Mouse (Mus musculus) bone marrow macrophage, adult 2 months (primary cell): ENCODE data around the gene Ube2h. TPM values are rescaled to one million over a fixed set of nuclear protein-coding genes. Genes with fewer than 3 reads are reported as not detected.
A peak's percentile ranks its signal among the peaks of the same experiment; 100 is the strongest.

Experiments
- H3K27ac ChIP-seq: 2 replicates; pipeline ENCODE4 v1.5.1; 2012; ENCODE audit warnings: low read depth, low read length; ENCODE audit not compliant: insufficient read depth
- H3K4me1 ChIP-seq: 2 replicates; pipeline ENCODE4 v1.6.1; 2012; ENCODE audit warnings: low read length; ENCODE audit not compliant: control insufficient read depth, insufficient read depth
- H3K4me3 ChIP-seq: 2 replicates; pipeline ENCODE4 v1.5.1; 2012; ENCODE audit warnings: mild to moderate bottlenecking, low read length, moderate library complexity; ENCODE audit not compliant: insufficient read depth
- CTCF ChIP-seq: IDR thresholded peaks from 2 replicates; pipeline ENCODE4 v1.5.1; 2012; ENCODE audit warnings: low read depth, mild to moderate bottlenecking, low read length, moderate library complexity
- POLR2A ChIP-seq: IDR thresholded peaks from 2 replicates; pipeline ENCODE4 v1.6.1; 2012; ENCODE audit warnings: mild to moderate bottlenecking, low read depth, low read length, borderline replicate concordance
- polyA plus RNA-seq: library from polyadenylated mRNA; stranded (reverse); fragments of >200 nt; gene quantifications from 2 replicates; pipeline ENCODE4 v1.2.4, GENCODE M21; 2012; ENCODE audit not compliant: missing spikeins, insufficient read depth, insufficient read length

Gene Ube2h
- polyA plus RNA-seq, 1 experiment = 39.4 TPM

- Histone ChIP-seq H3K4me1 (peaks cover 16% of the 10 kb centered on the region), H3K4me3 (no peak overlapping the region), H3K27ac (0 out of 2 replicates have a peak overlapping the region, but pooled peaks have one; percentile 21)
- TF ChIP-seq POLR2A (no peak), CTCF (no peak)
These were observed 75.4 kb downstream of the Ube2h start for GRCm38 (mm10) chr6:30228921-30229320.

GRCm38 (mm10) chr6:30228353-30228752 lies 76.0 kb downstream of the Ube2h start:
- H3K4me1 ChIP-seq = peaks cover 16% of the 10 kb centered on the region
- no peak overlapping the region for H3K27ac ChIP-seq
- no peak for TF ChIP-seq POLR2A
- no peak for TF ChIP-seq CTCF
- H3K4me3 ChIP-seq = no peak overlapping the region

- Histone ChIP-seq H3K27ac (no peak overlapping the region), H3K4me3 (no peak overlapping the region), H3K4me1 (peaks cover 16% of the 10 kb centered on the region)
- no peak for TF ChIP-seq POLR2A
- no peak for TF ChIP-seq CTCF
These were observed 77.2 kb downstream of the Ube2h start for GRCm38 (mm10) chr6:30226971-30227700.

- peaks cover 10% of the 10 kb centered on the region for H3K4me1 ChIP-seq
- TF ChIP-seq POLR2A = no peak
- no peak for TF ChIP-seq CTCF
These were observed 79.6 kb downstream of the Ube2h start for GRCm38 (mm10) chr6:30224693-30225092.

GRCm38 (mm10) chr6:30222321-30222720 lies 82.0 kb downstream of the Ube2h start:
- Histone ChIP-seq H3K4me3 (no peak overlapping the region), H3K27ac (no peak overlapping the region), H3K4me1 (no peaks in the 10 kb centered on the region)
- TF ChIP-seq POLR2A (no peak), CTCF (no peak)

More at GRCm38 (mm10) chr6:30224693-30225092, 79.6 kb downstream of the Ube2h start:
- H3K4me3 ChIP-seq = no peak overlapping the region
- H3K27ac ChIP-seq = no peak overlapping the region

- TF ChIP-seq POLR2A = no peak
- no peak for TF ChIP-seq CTCF
- Histone ChIP-seq H3K4me1 (no peaks in the 10 kb centered on the region), H3K27ac (no peak overlapping the region), H3K4me3 (no peak overlapping the region)
These were observed 86.8 kb downstream of the Ube2h start for GRCm38 (mm10) chr6:30217581-30217980.

GRCm38 (mm10) chr6:30212468-30212867 lies 91.9 kb downstream of the Ube2h start:
- Histone ChIP-seq H3K27ac (no peak overlapping the region), H3K4me1 (no peaks in the 10 kb centered on the region), H3K4me3 (no peak overlapping the region)
- no peak for TF ChIP-seq CTCF
- no peak for TF ChIP-seq POLR2A

- no peak overlapping the region for H3K27ac ChIP-seq
- H3K4me3 ChIP-seq = no peak overlapping the region
- TF ChIP-seq POLR2A (no peak), CTCF (no peak)
- H3K4me1 ChIP-seq = no peaks in the 10 kb centered on the region
These were observed 92.5 kb downstream of the Ube2h start for GRCm38 (mm10) chr6:30211641-30212455.

- peak; percentile 94 for TF ChIP-seq CTCF
- TF ChIP-seq POLR2A = no peak
- Histone ChIP-seq H3K27ac (no peak overlapping the region), H3K4me3 (no peak overlapping the region), H3K4me1 (no peaks in the 10 kb centered on the region)
These were observed 93.6 kb downstream of the Ube2h start for GRCm38 (mm10) chr6:30210788-30211187.

GRCm38 (mm10) chr6:30208844-30209243 lies 95.5 kb downstream of the Ube2h start:
- TF ChIP-seq CTCF (no peak), POLR2A (no peak)
- Histone ChIP-seq H3K4me3 (no peak overlapping the region), H3K4me1 (peaks cover 5% of the 10 kb centered on the region; the same call in 1 of the 2 replicates), H3K27ac (no peak overlapping the region)
